Mouse (Mus musculus) hindbrain, embryonic 16.5 days (tissue): Measurements from ENCODE around the gene Hrh2. TPM values are rescaled to one million over a fixed set of nuclear protein-coding genes. Genes with fewer than 3 reads are reported as not detected.

Experiments used
- ATAC-seq: fragments of 200-750 bp; cut with Nextera tagmentation; 2 replicates; pipeline ENCODE4 v1.8.0; 2017; ENCODE audit warnings: moderate TSS enrichment, moderate library complexity
- H3K27ac ChIP-seq: fragments of 300-500 bp; sonication (generic); 2 replicates; pipeline ENCODE4 v1.5.1; 2014; ENCODE audit warnings: low read depth, mild to moderate bottlenecking, control low read depth, low read length, moderate library complexity
- H3K27me3 ChIP-seq: fragments of 300-500 bp; sonication (generic); replicated peaks from 2 replicates; pipeline ENCODE4 v1.6.1; 2014; ENCODE audit warnings: low read length; ENCODE audit not compliant: control insufficient read depth, insufficient read depth
- H3K36me3 ChIP-seq: fragments of 300-500 bp; sonication (generic); 2 replicates; pipeline ENCODE4 v1.6.1; 2014; ENCODE audit warnings: mild to moderate bottlenecking, low read length, moderate library complexity, mixed read lengths; ENCODE audit not compliant: control insufficient read depth, insufficient read depth
- H3K4me1 ChIP-seq: fragments of 300-500 bp; sonication (generic); 2 replicates; pipeline ENCODE4 v1.6.1; 2014; ENCODE audit warnings: low read depth, low read length; ENCODE audit not compliant: control insufficient read depth, insufficient read depth
- H3K4me2 ChIP-seq: fragments of 300-500 bp; sonication (generic); 2 replicates; pipeline ENCODE4 v1.6.1; 2014; ENCODE audit warnings: mild to moderate bottlenecking, low read length, control low read depth, moderate library complexity
- H3K4me3 ChIP-seq: fragments of 300-500 bp; sonication (generic); 2 replicates; pipeline ENCODE4 v1.5.1; 2014; ENCODE audit warnings: mild to moderate bottlenecking, low read length, control low read depth, moderate library complexity
- H3K9ac ChIP-seq: fragments of 300-500 bp; sonication (generic); 2 replicates; pipeline ENCODE4 v1.6.1; 2014; ENCODE audit warnings: low read depth, mild to moderate bottlenecking, control low read depth, low read length, moderate library complexity
- H3K9me3 ChIP-seq: fragments of 300-500 bp; sonication (generic); 2 replicates; pipeline ENCODE4 v1.6.1; 2014; ENCODE audit warnings: mild to moderate bottlenecking, low read length, moderate library complexity; ENCODE audit not compliant: control insufficient read depth
- WGBS: fragments of 180-500 bp; shearing (Covaris S2); extraction: QIAGEN DNeasy Blood & Tissue Kit; methylation state at CpG from one replicate; pipeline ENCODE4 v1.1.7; 2014; 5-methylcytosine and 5-hydroxymethylcytosine counted together
- polyA plus RNA-seq: library from polyadenylated mRNA; unstranded; fragments of >200 nt; fragmentation: Nextera tagmentation; extraction: Ambion mirVana; gene quantifications from 2 replicates; pipeline ENCODE4 v1.2.1, GENCODE M21; 2015

Gene Hrh2
- polyA plus RNA-seq, 1 experiment from 2014 or later, result 1.1 TPM

- WGBS, result 77% methylated on average over 10 of the region's 10 CpGs
- H3K27me3 ChIP-seq, result no peaks in the 10 kb centered on the region
- H3K4me1 ChIP-seq, result no peaks in the 10 kb centered on the region
- ATAC-seq, result no peak
- no peak overlapping the region for H3K27ac ChIP-seq
- no peak overlapping the region for H3K4me3 ChIP-seq
- no peaks in the 10 kb centered on the region for H3K36me3 ChIP-seq
- H3K4me2 ChIP-seq, result no peak overlapping the region
- no peak overlapping the region for H3K9ac ChIP-seq
- no peaks in the 10 kb centered on the region for H3K9me3 ChIP-seq
Measured at GRCm38 (mm10) chr13:54171346-54171745, 20.6 kb upstream of the Hrh2 start.

DNA sequence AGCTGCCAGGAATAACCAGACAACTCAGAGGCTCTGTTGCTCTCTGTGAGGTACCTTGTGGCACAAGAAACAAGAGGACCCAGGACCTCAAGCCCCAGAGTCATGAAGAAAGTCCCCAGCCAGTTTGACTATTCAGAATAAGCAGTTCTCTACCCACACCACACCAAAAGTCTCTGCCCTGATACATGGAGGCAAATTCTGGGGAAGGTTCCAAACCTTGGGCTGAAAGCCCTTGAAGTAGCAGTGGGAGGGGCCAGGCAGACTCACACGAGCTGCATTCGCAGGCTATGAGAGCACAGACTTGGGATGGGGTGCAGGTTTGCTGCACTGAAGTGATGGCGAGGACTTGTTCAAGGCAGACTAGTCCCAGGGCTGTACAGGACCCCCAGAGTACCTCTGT is 20.2 kb upstream of the Hrh2 start:
- Histone ChIP-seq H3K27ac (no peak overlapping the region), H3K36me3 (no peaks in the 10 kb centered on the region), H3K9ac (no peak overlapping the region), H3K9me3 (no peaks in the 10 kb centered on the region), H3K4me1 (no peaks in the 10 kb centered on the region), H3K27me3 (no peaks in the 10 kb centered on the region), H3K4me2 (no peak overlapping the region), H3K4me3 (no peak overlapping the region)
- WGBS, result 78% methylated on average over 3 of the region's 3 CpGs
- ATAC-seq, result no peak

DNA sequence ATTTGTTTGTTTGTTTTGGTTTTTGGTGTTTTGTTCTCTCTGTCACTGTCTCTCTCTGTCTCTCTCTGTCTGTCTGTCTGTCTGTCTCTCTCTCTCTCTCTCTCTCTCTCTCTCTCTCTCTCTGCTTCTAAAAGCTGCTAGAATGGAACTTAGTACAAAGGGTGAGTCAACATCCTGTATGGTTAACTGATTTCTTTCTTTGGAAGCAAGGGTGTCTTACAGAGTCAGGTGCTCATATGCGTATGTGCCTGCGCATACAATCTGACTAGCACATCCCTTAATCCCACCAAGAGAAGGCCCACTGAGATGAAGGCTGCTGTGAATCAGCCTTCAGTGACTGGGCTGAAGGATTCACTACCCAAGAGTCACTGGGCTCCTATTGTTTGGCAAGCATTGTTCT is 18.0 kb upstream of the Hrh2 start:
- Histone ChIP-seq H3K36me3 (no peaks in the 10 kb centered on the region), H3K27ac (no peak overlapping the region), H3K4me3 (no peak overlapping the region), H3K4me2 (no peak overlapping the region), H3K9ac (no peak overlapping the region), H3K9me3 (no peaks in the 10 kb centered on the region), H3K27me3 (no peaks in the 10 kb centered on the region), H3K4me1 (no peaks in the 10 kb centered on the region)
- WGBS, result 96% methylated on average over 2 of the region's 2 CpGs
- ATAC-seq, result no peak

DNA sequence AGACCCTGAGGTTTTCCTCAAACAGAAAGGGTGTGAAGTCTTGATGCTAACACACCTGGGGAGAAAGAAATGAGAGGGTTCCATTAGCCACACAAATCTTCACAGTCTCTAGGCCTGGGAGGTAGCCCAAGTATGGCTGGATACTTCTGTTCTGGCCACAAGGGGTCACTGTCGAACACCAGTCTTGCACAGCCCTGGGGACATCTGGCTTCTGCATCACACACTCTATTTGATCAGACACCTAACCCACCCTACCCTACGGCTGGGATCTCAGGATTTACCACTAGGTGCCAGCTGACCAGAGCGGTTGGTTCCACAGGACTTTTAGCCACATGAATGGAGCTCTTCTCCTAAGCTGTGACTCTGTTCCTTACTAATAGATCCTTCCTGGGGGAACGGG is 17.2 kb upstream of the Hrh2 start:
- H3K36me3 ChIP-seq, result no peaks in the 10 kb centered on the region
- H3K27ac ChIP-seq, result no peak overlapping the region
- no peaks in the 10 kb centered on the region for H3K27me3 ChIP-seq
- no peaks in the 10 kb centered on the region for H3K4me1 ChIP-seq
- H3K4me3 ChIP-seq, result no peak overlapping the region
- no peak overlapping the region for H3K4me2 ChIP-seq
- no peak for ATAC-seq
- 94% methylated on average over 4 of the region's 4 CpGs for WGBS
- no peaks in the 10 kb centered on the region for H3K9me3 ChIP-seq
- no peak overlapping the region for H3K9ac ChIP-seq

GRCm38 (mm10) chr13:54175426-54175825 is 16.5 kb upstream of the Hrh2 start:
- Histone ChIP-seq H3K9me3 (no peaks in the 10 kb centered on the region), H3K4me3 (no peak overlapping the region), H3K4me1 (no peaks in the 10 kb centered on the region), H3K27ac (no peak overlapping the region), H3K27me3 (no peaks in the 10 kb centered on the region), H3K4me2 (no peak overlapping the region), H3K36me3 (no peaks in the 10 kb centered on the region), H3K9ac (no peak overlapping the region)
- ATAC-seq, result no peak
- 89% methylated on average over 8 of the region's 8 CpGs for WGBS

DNA sequence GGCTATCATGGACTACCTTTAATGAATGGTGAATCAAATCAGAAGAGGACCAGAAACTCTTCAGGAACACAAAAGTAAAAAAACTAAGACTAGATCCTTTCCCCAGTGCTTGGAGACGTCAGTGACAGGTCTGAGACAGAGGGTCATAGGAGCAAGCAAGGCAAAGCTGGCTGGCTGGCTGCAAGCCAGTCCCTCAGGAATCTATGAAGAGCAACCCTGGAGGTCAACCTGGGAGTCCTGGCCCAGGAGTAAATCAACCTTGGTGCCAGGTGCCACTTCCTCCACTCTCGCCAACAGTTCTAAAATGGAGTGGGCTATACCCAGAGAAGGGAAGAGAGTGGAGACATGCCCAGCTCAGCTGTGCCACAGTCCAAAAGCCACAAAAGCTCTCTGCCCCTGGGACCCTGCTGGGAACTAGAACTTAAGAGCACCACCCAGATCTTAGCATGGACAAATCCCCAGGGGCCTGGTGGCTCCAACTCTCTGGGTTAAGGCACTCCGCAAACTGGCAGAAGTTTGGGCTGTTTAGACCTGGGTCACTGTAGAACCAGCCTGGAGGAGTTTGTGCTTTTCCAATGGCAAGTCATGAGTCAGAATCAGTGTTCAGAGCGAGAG is 15.4 kb upstream of the Hrh2 start:
- H3K27ac ChIP-seq, result no peak overlapping the region
- H3K4me1 ChIP-seq, result no peaks in the 10 kb centered on the region
- no peak overlapping the region for H3K4me2 ChIP-seq
- no peaks in the 10 kb centered on the region for H3K9me3 ChIP-seq
- 86% methylated on average over 4 of the region's 4 CpGs for WGBS
- no peak overlapping the region for H3K9ac ChIP-seq
- no peak overlapping the region for H3K4me3 ChIP-seq
- ATAC-seq, result no peak
- H3K27me3 ChIP-seq, result no peaks in the 10 kb centered on the region
- H3K36me3 ChIP-seq, result no peaks in the 10 kb centered on the region

DNA sequence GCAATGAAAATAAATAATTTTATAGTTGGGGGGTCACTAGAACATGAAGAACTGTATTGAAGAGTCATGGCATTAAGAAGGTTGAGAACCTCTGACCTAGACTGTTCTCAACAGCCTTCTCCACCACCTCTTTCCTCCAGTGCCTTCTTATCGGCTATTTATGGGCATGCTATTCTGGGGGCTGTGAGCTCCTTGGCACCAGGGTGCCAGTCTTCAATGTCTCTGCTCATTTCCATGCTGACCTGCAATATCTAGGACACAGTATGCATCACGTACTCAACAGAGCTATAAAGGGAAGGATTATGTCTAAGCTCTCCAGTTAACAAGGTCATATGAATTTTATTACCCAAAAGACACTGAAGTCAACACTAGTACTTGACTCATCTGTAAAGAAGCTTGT is 14.6 kb upstream of the Hrh2 start:
- H3K4me2 ChIP-seq, result no peak overlapping the region
- WGBS, result 93% methylated on average over 2 of the region's 2 CpGs
- H3K36me3 ChIP-seq, result no peaks in the 10 kb centered on the region
- H3K27ac ChIP-seq, result no peak overlapping the region
- H3K4me1 ChIP-seq, result no peaks in the 10 kb centered on the region
- no peaks in the 10 kb centered on the region for H3K9me3 ChIP-seq
- no peak for ATAC-seq
- no peak overlapping the region for H3K4me3 ChIP-seq
- no peaks in the 10 kb centered on the region for H3K27me3 ChIP-seq
- no peak overlapping the region for H3K9ac ChIP-seq

GRCm38 (mm10) chr13:54178647-54179046 is 13.3 kb upstream of the Hrh2 start:
- 85% methylated on average over 5 of the region's 5 CpGs for WGBS
- H3K36me3 ChIP-seq, result no peaks in the 10 kb centered on the region
- ATAC-seq, result no peak
- H3K27ac ChIP-seq, result no peak overlapping the region
- no peaks in the 10 kb centered on the region for H3K9me3 ChIP-seq
- no peak overlapping the region for H3K4me3 ChIP-seq
- H3K4me1 ChIP-seq, result no peaks in the 10 kb centered on the region
- no peak overlapping the region for H3K4me2 ChIP-seq
- no peaks in the 10 kb centered on the region for H3K27me3 ChIP-seq
- no peak overlapping the region for H3K9ac ChIP-seq

GRCm38 (mm10) chr13:54179971-54180370 is 12.0 kb upstream of the Hrh2 start:
- 83% methylated on average over 3 of the region's 3 CpGs for WGBS
- no peaks in the 10 kb centered on the region for H3K4me1 ChIP-seq
- no peaks in the 10 kb centered on the region for H3K36me3 ChIP-seq
- H3K27ac ChIP-seq, result no peak overlapping the region
- no peak overlapping the region for H3K4me3 ChIP-seq
- ATAC-seq, result no peak
- H3K4me2 ChIP-seq, result no peak overlapping the region
- no peaks in the 10 kb centered on the region; the same call in 1 of the 2 replicates for H3K9me3 ChIP-seq
- H3K27me3 ChIP-seq, result no peaks in the 10 kb centered on the region
- H3K9ac ChIP-seq, result no peak overlapping the region

DNA sequence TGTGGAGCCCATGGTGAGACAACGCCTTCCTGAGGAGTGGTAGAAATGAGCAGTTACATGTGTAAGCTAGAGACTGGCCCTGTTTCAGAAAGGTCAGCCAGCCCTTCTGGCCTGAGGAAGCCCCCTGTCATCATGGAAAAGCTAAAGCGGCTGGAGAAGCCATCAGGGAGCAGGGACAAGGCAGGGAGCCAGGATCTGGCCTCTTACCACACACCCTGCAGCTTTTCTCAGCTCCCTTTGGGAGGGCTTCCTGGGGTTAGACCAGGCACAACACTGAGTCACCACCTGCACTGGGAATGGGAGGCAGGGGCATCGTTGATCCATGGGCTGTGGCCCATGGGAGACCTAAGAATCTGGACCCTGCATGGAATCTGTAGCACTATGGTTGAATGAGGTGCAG is 11.5 kb upstream of the Hrh2 start:
- 59% methylated on average over 3 of the region's 3 CpGs for WGBS
- Histone ChIP-seq H3K4me3 (no peak overlapping the region), H3K27me3 (no peaks in the 10 kb centered on the region), H3K36me3 (no peaks in the 10 kb centered on the region), H3K27ac (no peak overlapping the region), H3K4me1 (no peaks in the 10 kb centered on the region), H3K4me2 (no peak overlapping the region), H3K9ac (no peak overlapping the region), H3K9me3 (no peaks in the 10 kb centered on the region; the same call in 1 of the 2 replicates)
- no peak for ATAC-seq
